Mouse (Mus musculus): Measurements from ENCODE around the gene Bcl3.

GRCm38 (mm10) chr7:19831837-19832236, 9.3 kb upstream of the Bcl3 start:
- TF ChIP-seq POLR2A (IDR thresholded peaks at IDR 0.05; ENCODE audit: extremely low read depth, insufficient read depth, low read length) = no peak
- TF ChIP-seq CTCF (IDR thresholded peaks at IDR 0.05; ENCODE audit: extremely low read depth, insufficient read depth, low read length) = no peak

All from cortical plate, adult 2 months (tissue).